Mouse (Mus musculus) embryo, embryonic 10 days (tissue): ENCODE results near the gene Eps15l1.

Experiments used
- DNase-seq: peaks from one replicate; pipeline ENCODE4 v3.0.0-alpha.2; 2015; ENCODE audit warnings: low spot score

The Eps15l1 gene

DNA sequence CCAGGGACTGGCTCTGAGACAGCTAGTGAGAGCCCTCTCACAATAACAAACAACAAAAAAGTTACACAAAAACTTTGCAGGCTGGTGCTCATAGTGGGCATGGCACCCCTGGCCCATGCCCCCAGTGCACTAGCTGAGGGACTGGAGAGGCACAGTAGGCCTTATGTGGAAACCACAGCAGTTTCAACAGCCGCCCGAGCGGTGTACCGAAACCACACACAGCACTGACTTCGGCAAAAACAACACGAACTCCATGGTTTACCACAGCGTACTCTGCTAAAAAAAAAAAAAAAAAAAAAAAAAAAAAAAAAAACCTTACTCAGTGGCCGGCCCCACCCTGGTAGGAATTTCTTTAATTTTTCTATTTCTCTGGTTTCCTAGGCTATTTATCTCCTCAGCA, 70.5 kb downstream of the Eps15l1 start:
- DNase-seq: no peak

DNA sequence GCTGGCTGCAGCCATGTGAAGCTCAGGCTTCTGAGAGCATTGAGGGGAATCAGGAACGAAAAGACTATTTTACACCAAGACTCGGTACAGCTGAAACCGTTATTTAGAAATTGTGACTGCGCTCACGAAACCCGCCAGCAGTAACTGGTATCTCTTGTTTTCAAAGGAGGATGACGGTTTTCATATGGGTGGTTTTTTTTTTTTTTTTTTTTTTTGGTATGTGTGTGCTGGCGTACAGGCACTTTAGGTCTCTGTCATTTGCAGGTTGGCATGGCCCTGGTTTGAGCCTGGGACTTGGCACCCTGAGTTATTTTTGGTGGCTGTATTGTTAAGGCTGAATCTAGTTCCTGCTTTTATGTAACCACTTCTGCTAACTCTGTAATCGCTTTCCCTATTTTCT, 71.4 kb downstream of the Eps15l1 start:
- no peak for DNase-seq

DNA sequence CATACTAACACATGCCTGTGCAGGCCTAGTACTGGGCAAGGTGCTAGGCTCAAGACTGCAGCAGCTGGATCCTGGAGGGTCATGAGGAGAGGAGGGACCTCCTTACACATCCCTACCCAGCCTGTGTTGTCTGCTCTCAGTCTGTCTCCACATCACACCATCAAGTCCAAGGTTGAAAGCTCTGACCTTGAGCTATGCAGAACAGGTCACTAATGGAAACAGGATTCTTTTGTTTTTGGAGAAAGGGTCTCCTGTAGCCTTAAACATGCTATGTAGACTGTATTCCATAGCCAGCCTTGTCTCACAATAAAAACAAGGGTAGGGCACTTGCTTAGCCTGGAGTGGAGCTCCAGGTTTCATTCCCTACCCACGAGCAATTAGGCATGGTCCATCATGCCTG, 72.3 kb downstream of the Eps15l1 start:
- no peak for DNase-seq

DNA sequence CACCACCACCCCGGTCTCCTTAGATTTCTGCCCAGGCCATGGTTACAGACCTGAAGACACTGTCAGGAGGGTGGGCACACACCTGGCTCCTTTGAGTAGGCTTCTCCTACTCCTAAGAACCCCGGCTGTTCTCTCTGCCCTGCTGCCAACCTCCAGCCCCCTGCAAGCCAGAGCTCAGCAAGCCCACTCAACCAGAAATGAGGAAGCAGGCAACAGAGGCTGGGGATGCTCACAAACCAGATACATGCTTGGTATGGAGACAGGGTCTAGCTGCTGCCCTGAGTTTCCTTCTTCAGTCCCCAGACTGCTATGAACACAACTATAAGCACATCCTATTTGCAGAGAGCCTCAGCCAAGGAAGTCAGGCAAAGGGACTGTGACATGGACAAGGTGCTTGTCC, 73.1 kb downstream of the Eps15l1 start:
- DNase-seq: no peak

DNA sequence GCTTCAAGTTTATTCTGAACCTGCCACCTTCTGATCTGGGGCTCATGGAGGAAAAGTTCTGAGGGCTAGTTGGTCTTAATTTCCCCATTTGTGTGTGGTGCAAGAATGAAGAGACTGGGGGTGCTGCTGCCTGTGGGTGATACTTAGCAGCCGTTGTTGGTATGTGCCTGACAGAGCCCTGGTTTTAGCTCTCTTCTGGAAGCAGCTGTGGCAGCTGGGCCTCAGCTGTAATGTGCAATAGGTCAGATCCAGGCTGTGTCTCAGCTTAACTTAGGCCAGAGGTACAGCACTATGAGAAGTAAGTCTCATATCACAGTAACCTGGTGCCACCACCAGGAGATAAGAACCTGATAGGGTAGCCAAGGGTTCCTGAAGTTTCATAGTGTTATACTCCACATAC, 73.7 kb downstream of the Eps15l1 start:
- DNase-seq: no peak

DNA sequence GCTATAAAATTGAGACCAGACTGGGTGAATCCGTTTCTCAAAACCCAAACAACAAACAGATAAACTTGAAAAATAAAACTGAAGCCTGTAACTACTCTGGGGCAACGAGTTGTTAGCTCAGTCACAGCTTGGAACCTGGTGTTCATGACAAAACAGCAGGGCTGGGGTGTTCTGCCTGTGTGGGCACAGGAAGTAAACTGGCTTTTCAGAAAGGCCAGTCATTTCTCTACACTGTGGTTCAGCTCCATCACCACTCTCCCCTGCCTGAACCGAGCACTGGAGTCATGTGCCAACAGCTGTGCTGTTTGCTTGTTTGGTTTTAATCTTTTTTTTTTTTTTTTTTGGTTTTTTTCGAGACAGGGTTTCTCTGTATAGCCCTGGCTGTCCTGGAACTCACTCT, 77.5 kb downstream of the Eps15l1 start:
- DNase-seq: no peak

DNA sequence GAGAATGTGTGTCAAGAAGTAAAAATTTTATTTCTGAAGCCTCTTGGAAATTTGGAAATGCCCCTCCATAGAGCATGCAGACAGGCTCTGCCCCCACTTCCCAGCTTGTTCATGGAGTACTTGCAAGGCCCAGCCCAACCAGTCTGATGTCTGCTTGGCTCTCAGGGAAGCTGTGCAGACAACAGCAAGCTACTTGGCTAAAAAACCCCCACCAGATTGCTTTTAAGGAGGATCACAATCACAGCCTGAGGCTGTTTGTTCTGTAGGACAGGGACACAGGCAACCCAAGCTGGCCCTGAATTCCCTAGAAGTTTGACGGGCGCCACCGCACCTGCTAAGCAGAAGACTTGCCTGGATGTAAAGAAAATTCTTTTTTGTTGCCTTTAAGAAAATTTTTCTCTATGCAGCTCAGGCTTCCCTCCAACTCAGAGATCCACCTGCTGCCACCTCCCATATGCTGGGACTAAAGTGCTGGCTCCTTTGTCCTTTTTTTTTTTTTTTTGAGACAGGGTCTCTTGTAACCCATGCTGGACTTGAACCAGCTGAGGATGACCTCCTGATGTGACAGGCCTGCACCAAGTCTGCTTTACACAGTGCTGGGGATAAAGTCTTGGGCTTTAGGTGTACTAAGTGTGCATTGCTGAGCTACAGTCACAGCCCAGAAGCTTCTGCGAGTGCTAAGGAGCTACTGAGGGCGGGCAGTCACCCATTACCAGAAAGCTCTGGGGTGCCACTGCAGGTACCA, 78.5 kb downstream of the Eps15l1 start:
- DNase-seq: no peak

DNA sequence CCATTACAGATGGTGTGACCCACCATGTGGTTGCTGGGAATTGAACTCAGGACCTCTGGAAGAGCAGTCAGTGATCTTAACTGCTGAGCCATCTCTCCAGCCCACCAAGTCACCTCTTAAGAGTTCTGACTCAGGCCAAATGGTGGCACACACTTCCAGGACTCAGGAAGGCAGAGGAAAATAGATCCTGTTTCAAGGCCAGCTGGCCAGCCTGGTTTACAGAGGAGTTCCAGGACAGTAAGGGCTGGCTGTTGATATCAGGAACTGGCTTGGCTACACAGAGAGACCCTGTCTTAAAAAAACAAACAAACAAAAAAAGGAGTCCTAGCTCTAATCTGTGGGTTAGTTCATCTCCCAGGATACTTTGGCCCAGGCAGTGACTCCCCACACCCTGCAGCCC, 84.2 kb downstream of the Eps15l1 start:
- no peak for DNase-seq

DNA sequence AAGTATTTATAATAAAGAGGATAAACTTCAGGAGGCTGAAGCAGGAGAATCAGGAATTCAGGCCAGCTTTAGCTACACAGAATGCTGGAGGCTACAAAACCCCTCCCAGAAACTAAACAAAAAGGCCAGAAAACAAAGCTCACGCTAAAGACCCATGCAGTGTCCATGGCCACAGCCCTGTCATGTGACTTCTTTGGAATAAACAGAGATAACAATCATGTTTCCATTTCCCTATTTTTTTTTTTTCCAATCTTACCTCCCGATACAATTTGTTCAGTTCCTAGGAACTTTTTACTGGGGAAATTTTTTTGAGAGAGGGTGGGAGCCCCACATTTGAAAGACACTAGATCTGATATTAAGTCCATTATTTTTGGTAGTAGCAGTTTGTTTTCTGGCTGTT, 85.0 kb downstream of the Eps15l1 start:
- DNase-seq: no peak

DNA sequence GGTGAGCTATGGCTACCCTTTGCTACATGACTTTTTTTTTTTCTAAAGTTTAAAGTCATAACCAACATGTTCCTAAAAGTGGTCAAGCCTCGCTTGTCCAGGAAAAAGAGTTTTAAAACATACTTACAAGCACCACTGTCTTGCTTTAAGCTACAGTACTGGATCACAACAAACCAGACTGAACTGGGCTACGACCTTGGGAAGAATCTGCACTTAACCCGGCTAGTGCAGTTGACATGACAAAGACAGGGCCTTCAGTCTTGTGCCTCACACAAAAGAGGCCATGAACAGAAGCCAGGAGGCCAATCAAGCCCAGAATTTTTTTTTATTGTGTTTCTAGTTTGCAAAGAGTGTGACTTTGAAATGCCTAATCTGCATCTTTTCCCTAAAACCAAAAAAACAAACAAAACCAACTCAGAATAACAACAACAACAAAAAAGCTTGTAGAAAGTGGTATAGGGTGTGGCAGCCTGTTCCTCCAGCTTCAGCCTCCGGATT, 87.1 kb downstream of the Eps15l1 start:
- DNase-seq: no peak

DNA sequence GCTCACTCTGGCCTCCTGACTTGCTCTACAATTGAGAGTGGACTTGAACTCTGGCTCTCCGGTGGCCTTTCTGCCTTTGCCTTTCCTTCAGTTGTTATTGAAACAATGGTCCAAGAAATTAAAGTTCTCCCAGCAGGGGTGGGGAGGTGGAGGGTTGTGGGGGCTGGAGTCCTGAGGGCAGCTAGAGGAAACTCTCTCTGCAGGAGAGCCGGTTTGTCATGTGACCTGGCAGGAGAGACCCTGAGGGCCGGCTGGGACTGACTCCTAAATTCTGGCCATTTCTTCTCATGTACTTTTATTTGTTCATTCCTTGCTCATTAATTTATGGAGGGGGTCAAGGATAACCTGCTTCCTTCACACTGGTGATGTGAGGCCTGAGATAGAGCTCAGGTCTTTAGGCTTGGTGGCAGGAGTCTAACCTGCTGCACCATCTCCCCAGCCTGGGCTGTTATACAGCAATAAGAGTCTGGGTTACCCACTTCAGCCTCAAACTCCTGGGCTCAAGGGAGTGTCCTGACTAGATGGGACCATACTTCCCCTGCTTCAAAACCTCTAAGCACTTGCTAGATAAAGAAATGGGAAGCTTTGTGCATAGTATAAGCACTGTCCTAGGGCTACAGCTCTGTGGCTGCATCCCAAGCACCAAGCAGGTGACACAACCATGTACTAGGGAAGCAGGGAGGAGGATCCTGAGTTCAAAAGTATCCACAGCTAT, 87.7 kb downstream of the Eps15l1 start:
- no peak for DNase-seq

DNA sequence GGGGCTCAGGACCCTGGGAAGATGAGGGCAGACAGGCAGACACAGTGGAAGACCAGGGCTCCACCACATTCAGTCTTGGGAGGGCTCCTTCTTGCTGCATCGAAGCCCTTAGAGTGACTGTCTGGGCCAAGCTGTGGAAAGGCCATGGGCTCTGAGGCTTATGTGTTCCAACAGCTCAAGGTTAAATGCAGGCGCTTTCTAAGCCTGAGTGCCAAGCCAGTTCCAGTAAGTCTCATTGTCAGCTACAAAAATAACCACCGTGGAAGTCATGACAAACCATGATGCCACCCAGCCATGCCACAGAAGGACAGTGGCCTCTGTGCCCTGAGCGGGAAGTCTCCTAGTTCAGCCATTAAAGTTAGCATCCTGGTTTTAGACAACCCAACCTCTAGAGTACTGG, 89.6 kb downstream of the Eps15l1 start:
- no peak for DNase-seq

DNA sequence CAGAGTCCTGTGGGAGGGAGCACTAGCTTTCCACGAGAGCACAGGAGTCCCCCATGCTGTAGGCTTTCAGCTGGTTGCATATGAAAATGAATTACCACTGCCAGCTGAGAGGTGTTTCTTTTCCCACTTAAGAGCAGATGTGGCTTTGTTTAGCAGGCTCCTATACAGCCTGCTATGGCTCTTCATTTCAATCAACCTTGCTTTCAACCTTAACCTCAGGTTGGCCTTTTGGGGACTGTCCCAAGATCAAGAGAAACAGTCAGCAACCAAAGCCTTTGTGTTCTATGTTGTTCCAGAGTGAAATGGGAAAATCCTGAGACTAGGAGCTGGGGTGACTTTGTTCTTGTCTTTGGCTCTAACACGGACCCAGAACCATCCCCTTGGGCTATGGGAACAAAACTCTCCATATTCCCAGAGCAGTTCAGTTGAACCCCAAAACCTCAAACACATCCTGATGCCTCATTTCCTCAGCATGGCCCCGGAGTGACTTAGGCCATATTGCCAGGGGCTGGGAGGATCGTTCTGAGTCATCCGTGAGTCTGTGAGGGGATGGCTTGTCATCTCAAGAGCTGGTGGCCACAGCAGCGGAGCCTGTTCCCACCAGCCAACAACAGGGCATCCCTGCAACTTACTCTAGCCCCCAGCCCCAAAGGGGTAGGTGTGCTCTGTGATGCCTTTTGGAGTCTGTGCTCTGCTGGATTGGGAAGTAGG, 90.3 kb downstream of the Eps15l1 start:
- no peak for DNase-seq

DNA sequence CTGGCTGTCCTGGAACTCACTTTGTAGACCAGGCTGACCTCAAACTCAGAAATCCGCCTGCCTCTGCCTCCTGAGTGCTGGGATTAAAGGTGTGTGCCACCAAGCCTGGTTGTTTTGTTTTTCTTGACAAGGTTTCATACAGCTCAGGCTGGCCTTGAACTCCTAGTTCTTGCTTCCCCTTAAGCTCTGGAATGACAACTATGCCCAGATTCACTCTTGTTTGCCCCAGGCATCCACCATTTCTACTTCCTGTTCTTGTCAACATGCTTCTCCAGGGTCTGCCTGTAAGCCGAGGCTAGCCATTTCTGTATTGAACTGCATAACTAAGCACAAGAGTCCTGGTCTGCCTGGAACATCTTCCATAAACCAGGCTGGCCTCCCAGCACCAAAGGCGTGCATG, 92.1 kb downstream of the Eps15l1 start:
- DNase-seq: no peak

DNA sequence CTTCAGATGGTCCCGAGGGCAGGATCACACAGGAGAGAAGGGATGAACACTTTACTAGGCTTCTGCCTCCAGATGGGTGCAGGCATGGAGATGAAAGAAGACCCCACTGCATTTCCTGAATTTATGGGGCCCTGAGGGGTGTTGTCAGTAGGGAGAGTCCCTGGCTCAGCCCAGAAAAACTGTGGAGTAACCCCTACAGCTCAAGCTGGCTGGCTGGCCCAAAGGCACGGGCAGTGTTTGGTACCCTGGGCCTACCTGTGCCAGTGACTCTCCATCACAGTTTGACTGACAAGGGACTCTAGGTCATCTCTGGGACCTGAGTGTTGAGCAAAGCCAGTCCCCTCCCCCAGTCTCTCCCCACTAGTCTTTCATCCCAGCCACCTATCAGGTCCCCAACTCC, 96.6 kb downstream of the Eps15l1 start:
- DNase-seq: no peak

DNA sequence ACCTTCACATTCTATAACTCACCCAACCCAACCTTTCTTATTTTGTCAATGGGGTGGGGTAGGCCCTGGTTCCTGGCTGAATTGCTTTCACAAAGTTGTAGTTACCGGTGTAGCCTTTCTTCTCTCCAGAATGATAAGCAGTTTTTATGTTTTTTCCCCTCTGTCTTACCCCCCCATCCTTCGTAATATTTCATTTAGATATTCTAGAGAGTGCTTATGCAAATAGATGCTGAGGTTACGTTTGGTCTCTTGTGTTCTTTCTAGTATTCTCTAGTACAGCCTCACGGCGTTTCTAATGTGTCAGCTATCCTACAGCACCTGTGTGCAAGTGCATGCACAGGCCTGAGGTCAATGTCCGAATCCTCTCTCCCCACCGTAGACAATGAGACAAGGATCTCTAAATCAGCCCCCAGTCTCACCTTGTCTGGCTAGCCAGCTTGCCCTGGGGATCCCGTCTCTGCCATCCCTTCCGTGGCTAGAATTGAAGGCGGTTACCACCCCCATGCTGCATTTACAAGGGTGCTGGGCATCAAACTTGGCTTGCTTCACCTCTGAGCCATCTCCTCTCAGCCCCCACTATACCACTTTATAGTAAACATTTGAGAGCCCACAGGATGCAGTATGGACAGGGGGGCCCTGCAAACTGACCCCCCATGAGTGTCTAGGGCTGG, 97.1 kb downstream of the Eps15l1 start:
- no peak for DNase-seq

DNA sequence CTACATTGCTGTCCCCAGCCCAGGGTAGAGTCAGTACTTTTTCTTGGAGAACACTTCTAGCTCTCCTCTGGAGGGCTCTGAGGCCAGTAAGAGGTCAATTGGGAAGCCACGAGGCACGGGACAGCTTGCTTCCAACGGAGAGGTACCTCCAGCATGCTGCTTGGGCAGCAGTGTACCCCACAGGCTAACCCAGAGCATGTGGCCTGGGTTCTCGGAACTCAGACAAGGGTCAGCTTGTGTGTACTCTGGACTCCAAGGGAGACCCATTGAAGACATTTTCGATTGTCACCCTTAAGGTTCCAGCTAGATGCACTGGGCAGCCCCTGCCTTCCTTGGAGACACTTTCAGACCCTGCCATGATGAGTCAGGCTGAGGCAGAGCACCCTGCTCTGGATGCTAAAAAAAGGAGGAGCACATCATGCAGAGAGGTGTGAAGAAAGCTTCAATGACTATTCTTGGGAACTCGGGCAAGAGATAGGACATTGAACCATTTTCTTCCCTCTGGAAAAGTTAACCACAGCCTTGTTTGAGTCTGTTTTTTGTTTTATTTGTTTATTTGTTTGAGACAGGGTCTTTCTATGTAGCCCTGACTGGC, 98.0 kb downstream of the Eps15l1 start:
- no peak for DNase-seq

DNA sequence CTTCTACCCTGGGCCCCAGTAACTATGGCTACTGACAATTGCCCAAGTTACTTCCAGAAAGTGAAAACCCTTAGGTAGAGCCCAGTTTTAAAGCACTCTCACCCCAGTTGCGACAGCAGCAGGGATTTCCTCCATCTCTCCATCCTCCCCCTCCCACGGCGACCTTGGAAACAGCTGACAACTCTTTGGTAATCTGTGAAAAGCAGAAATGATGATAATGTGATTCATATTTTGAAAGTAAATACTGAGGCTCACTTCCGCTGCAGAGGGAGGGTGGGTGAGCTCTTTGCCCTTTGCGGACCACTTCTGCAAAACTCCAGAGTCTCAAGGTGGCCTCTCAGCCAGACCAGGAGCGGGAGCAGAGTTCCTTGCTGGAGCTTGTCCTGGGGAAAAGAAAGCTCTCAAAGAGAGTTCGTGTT, 98.8 kb downstream of the Eps15l1 start:
- DNase-seq: no peak

DNA sequence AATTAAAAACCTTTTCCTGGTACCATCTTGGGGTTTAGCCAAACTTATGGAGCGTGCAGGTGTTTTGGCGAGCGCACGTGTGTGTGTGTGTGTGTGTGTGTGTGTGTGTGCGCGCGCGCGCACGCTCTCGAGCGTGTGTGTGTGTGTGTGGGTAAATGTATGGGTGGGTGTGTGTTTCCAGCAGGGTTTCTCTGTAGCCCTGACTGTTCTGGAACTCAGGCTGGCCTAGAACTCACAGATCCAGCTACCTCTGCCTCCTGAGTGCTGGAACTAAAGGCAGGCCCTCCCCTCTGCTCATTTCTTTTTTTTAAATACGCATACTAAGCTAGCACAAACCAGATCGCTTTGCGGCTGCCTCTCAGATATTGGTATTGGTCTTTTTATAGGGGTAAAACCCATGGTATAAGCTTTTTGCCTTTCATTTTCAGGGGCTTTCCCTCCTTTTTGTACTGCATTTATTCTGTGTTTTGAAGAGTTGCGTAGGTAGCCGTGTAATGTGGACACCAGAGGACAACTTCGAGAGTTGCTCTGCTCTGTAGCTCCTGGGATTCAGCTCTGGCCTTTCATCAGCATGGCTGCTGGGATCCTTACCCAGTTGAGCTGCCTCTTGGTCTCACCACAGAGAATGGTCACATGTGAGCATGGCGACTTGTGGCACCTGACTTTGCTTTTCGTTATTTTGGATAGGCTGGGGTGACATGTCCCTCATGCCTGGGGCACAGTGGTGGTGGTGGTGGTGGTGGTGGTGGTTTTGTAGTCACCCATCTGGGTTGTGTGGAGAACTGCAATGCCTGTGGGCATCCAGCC, 99.4 kb downstream of the Eps15l1 start:
- no peak for DNase-seq

DNA sequence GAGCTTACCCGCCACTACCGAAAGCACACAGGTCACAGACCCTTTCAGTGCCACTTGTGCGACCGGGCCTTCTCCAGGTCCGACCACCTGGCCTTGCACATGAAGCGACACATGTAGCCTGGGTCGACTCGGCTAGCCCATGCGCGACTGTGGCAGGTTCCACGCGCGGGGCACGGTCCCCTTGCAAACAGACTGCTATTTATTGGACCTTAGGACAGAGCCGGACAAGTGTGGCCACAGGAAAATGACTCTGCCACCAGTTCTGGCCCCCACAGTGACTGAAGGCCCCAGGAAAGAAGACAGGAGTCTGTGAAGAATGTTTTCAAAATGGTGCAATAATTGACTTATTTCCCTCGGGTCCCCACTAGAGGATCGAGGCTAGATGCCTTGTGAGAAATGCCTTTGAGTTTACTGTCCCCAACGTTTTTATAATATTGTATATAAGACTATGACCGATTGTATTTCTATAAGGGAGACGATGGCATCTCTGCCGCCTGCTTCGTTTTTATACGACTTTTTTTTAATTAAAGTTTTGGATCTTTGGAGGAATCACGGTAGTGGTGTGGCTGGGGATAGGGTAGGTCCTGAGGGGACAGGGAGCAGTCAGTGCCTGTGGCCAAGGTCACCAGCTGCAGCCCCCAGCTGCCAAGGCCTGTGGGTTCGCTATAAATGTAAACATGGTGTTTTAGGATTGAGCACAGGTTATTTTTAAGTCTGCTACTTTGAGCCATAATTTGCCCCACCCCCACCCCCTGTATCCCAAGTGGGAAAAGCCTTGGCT, 100.3 kb downstream of the Eps15l1 start:
- no peak for DNase-seq
